Mouse (Mus musculus) ovary, adult 18-20 months (tissue): ENCODE measurements around the gene Xpnpep1.

ENCODE experiments used
- DNase-seq: peaks from one replicate; pipeline ENCODE4 v3.0.0; 2022; ENCODE audit warnings: low spot score, mixed read lengths

Gene Xpnpep1

DNA sequence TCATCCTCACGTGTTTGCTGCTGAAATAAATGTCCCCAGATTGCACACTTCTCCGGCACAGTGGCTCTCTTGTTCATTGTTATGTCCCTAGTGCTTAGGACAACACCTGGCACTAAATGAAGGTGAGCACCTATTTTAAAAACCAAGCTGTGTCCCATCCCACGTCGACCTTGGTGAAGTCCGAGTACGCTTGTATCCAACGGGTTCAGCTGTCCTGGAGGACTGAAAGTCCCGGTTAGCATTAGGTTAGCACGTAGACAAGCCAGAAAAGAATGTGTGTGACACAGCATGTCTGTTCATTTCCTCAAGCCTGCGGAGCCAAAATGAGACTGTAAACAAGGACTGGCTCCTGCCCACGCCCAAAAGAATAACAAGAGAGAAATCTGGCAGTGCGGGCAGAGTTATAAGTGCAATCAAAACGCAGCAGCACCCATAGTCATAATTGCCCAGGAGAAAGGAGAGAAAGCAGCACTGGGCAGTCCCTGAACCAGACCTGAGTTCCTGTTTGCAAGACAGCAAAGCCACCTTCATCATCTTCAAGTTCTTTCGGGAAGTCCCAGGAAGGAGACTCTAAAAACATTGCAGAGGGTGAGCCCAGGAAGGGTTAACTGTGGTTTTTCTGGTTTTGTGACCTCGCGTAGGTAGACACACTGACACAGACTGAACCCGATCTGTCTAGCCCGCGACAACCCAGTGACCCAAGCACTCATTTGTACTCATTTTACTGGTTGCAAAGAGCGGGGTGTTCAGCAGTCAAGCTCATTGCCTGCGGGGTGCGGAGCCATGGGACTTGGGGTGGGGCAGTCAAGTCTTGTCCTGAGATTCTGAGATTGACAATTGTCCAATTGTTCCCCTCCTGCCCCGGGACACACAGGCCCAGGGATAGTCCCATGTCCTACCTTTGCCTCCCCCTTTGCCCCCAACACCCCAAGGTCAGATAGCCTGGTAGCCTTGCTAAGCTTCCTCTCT lies at the start of gene Xpnpep1:
Gene Xpnpep1, minus strand, starts transcription at position 51 of the 969 bp plus-strand sequence.
- DNase-seq: no peak

GRCm38 (mm10) chr19:53087268-53088143 lies 47.5 kb upstream of the Xpnpep1 start:
- no peak for DNase-seq

GRCm38 (mm10) chr19:53086861-53087260 lies 46.8 kb upstream of the Xpnpep1 start:
- DNase-seq: no peak

DNA sequence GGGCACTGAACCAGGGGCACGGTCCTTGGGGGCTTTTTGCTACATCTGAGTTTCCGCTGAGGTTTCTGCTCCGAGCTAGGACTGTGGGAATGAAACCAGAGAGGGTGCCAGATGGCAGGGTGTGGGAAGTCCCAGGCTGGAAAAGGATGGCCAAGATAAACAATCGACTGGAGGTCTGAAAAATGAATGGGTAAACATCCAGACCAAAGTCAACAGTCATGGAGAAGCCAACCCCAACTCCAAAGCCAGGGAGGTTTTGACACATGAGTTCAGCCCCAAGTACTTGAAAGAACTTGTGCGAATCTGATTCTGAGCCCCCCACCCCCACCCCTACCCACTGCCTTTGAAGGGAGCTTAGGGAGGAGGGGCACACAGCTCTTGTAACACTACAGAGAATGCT lies 44.7 kb upstream of the Xpnpep1 start:
- DNase-seq: no peak

DNA sequence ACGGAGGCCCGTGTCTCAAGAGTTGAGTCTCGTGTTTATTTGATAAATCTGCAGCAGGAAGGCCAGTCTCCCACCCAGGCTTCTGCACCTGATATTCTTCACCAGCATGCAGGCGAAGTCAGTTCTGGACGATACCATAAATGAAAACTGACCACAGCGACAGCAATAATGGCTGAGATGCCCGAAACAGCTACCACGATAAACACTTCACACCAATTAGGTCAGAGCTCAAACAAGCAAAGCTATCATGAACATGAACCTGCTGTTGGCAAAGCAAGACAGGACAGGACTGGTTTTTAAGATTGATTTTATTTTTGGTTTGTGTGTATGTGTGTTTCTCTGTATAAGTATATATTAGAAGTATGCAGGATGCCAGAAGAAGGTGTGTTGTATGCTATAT lies 42.8 kb upstream of the Xpnpep1 start:
- no peak for DNase-seq

- DNase-seq: no peak
Measured at GRCm38 (mm10) chr19:53081339-53081738, 41.3 kb upstream of the Xpnpep1 start.

- DNase-seq: no peak
Measured at GRCm38 (mm10) chr19:53080921-53081320, 40.9 kb upstream of the Xpnpep1 start.

DNA sequence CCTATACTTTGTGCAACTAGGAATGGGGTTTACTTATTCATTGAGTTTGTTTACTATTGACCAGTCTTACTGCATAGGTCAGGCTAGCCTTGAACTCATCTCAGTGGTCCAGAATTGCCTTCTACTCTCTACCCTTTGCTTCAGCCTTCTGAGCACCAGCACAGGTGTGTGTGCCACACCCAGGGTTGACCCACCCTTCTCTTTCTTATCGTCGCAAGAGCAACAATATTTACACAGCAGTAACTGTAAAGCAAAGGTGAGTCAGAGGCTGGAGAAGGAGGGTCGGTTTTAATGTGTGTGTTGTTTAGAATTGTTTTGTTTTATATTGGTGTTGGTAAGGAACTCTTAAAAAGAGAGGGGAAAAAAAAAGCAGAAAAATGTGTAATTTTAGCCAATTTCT lies 40.5 kb upstream of the Xpnpep1 start:
- no peak for DNase-seq

GRCm38 (mm10) chr19:53080026-53080425 lies 40.0 kb upstream of the Xpnpep1 start:
- DNase-seq: no peak

DNA sequence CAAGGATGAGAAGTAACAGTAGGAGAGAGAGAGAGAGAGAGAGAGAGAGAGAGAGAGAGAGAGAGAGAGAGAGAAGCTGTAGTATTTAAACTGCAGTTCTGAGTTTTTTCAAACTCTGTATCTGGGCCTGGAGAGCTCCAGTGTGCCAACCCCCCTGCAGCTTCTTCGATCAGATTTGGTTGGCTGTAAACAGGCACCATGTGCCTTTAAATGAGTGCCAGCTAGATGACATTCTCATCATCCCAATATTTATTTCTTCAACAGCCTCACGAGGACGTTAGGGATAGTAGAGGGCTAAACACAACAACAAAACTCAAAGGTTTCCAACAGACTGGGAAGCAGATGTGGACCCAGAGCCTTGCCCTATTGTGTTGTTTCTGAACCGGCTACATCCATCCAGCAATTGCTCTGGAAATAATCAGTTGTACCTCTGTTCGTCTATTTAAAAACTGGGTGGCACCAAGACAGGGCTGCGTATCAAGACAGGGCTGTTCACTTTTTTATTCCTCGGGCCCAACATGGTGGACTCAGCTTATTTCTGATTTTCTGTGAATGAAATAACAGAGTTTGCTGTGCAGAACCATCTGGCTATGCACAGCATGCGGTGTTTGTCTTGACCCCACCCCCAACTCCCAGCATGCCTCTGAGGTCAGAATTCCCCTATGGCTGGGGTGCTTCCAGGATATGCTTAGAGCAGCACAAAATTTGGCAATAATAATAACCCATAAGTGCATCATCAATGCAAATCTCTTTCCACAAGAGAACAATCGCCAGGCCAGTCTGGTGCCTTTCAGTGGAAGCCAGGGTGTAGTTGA lies 38.5 kb upstream of the Xpnpep1 start:
- no peak for DNase-seq

GRCm38 (mm10) chr19:53077278-53077677 lies 37.3 kb upstream of the Xpnpep1 start:
- DNase-seq: no peak

GRCm38 (mm10) chr19:53076238-53076981 lies 36.4 kb upstream of the Xpnpep1 start:
- DNase-seq: no peak

DNA sequence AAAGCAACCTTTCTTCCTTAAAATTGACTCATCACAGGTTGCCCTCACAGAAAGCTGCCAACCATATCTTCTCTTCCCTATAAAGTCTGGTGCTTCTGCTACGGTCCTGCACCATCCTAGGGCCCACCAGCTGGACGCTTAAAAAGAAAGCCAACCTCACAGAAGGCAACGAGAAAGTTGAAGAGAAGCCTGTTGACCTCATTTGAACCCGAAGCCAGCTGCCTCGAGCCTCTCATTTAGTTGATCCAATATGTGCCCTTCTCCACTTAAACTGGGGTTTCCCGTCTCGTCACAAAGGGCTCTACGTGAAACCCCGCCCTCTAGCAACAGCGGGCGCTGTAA lies 35.9 kb upstream of the Xpnpep1 start:
- DNase-seq: no peak

GRCm38 (mm10) chr19:53074899-53075722 lies 35.1 kb upstream of the Xpnpep1 start:
- DNase-seq: no peak

DNA sequence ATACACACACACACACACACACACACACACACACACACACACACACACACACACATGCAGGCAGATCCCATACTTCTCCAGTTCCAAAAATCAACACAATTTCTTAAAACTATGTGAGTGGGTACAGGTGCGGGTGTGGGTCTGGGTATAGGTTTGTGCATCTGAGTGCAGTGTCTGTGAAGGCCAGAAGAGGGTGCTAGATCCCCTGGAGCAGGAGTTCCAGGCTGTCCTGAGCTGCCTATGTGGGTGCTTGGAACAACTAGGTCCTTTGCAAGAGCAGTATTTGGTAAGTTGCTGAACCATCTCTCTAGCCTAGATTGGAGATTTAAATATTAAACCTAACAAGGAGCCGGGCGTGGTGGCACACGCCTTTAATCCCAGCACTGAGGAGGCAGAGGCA lies 33.5 kb upstream of the Xpnpep1 start:
- DNase-seq: no peak

GRCm38 (mm10) chr19:53072406-53072805 lies 32.4 kb upstream of the Xpnpep1 start:
- no peak for DNase-seq

- DNase-seq: no peak
Measured at GRCm38 (mm10) chr19:53071651-53072050, 31.6 kb upstream of the Xpnpep1 start.

DNA sequence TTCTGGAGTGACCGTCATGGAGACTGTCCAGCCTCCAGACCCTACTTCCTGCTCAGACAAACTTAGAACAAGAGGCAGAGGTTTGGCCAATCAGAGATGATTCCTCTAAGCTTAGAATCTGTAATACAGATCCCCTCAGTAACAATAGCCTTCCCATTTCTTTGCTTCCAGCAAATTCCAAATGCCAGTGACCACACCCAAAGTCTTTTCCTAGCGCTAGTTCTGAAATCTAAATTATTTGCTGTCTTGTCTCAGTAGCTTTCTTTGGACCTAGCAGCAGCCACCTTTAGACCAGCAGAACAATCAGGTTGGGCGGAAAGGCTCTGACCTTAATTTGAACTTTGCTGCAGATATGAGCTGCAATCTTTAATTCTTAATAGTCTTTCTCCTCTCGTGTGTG lies 30.9 kb upstream of the Xpnpep1 start:
- no peak for DNase-seq

DNA sequence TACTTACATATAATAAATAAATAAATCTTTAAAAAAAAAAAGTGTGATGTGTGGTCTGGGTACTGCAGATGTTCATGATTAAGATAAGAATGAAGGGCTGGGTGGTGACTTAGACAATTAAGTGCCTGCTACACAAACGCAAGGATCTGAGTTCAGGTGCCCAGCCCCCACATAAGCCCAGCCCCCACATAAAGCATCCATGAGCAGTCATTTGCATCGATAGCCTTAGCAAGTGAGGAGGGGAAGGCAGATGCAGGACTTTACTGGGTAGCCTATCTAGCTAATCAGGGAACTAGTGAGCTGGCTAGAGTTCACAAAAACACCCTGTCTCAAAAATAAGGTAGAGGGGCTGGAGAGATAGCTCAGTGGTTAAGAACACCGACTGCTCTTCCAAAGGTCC lies 29.4 kb upstream of the Xpnpep1 start:
- no peak for DNase-seq

- DNase-seq: no peak
Measured at GRCm38 (mm10) chr19:53066934-53067333, 26.9 kb upstream of the Xpnpep1 start.
